In genomic region chr5:126721300-126721699, GRCm38 (mm10) we compare ENCODE assay signal across 24 mouse cellular contexts.
"Had no signal": no experiment of that assay in that cellular context is flagged by ENCODE, and none has a peak within 500 bp of the region (broad histone marks: within the 10 kb centered on the region; RNA-seq: fewer than 3 reads in every experiment).

No protein-coding gene starts in this region.

- H3K9me3 ChIP-seq: heart, embryonic 10.5 days; heart, embryonic 12.5 days; hindbrain, embryonic 10.5 days; hindbrain, embryonic 12.5 days; intestine, embryonic 15.5 days; kidney, embryonic 15.5 days; limb, embryonic 13.5 days; limb, embryonic 15.5 days had no signal

- H3K4me3 ChIP-seq: gastrocnemius, adult 2 months; heart, embryonic 10.5 days; heart, embryonic 12.5 days; hindbrain, embryonic 10.5 days; hindbrain, embryonic 12.5 days; intestine, embryonic 15.5 days; kidney, embryonic 15.5 days; limb, embryonic 13.5 days; limb, embryonic 15.5 days; liver, embryonic 12.5 days had no signal

- H3K36me3 ChIP-seq: heart, embryonic 10.5 days; heart, embryonic 12.5 days; hindbrain, embryonic 10.5 days; hindbrain, embryonic 12.5 days; intestine, embryonic 15.5 days; kidney, embryonic 15.5 days; limb, embryonic 13.5 days; limb, embryonic 15.5 days; liver, embryonic 12.5 days had no signal

- H3K27ac ChIP-seq: gastrocnemius, adult 2 months; heart, embryonic 10.5 days; hindbrain, embryonic 10.5 days; hindbrain, embryonic 12.5 days; hindbrain, embryonic 14.5 days; intestine, embryonic 15.5 days; kidney, embryonic 15.5 days; kidney, postnatal 0 days; limb, embryonic 13.5 days; limb, embryonic 15.5 days; liver, embryonic 12.5 days; liver, embryonic 14.5 days had no signal

- H3K9ac ChIP-seq: heart, embryonic 12.5 days; hindbrain, embryonic 12.5 days; hindbrain, embryonic 14.5 days; intestine, embryonic 15.5 days; kidney, embryonic 15.5 days; limb, embryonic 13.5 days; limb, embryonic 15.5 days; liver, embryonic 12.5 days; liver, embryonic 14.5 days had no signal

- DNase-seq: gastrocnemius, adult 2 months; gastrocnemius, postnatal 10 days; gastrocnemius, postnatal 25 days; heart, postnatal 10 days; heart, postnatal 4 days; kidney, adult 18-20 months; kidney, adult 9 months; kidney, postnatal 14 days; kidney, postnatal 36 days; layer of hippocampus, adult 9-11 months; layer of hippocampus, postnatal 36 days; left cerebral cortex, postnatal 4 days had no signal

- H3K4me1 ChIP-seq: heart, embryonic 10.5 days; heart, embryonic 12.5 days; hindbrain, embryonic 10.5 days; hindbrain, embryonic 12.5 days; intestine, embryonic 15.5 days; limb, embryonic 13.5 days; limb, embryonic 15.5 days; liver, embryonic 12.5 days had no signal
